ENCODE assay signal across 17 mouse cellular contexts in the genomic region with DNA sequence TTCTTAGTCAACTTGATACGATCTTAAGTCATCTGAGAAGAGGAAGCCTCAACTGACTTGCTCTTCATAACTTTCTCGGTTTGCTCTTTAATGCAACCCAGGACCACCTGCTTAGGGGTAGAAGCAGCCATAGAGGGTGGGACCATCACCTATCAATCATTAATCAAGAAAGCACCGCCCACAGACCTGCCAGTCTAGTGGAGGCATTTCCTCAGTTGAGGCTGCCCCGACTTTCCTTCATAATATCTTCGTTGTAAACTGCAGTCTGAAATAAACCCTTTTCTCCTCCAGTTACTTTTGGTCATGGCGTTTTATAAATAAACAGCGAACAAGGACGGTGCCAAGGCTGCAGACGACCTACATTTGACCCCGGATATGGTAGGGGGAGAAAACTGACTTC. TPM values are rescaled to one million over a fixed set of nuclear protein-coding genes. Genes with fewer than 3 reads are reported as not detected.
DNase-seq lines count a peak whose midpoint lies in the region; ATAC-seq and TF ChIP-seq lines count a peak whose summit lies in the region.
"Had no signal": no experiment of that assay in that cellular context is flagged by ENCODE, and none has a peak within 500 bp of the region (broad histone marks: within the 10 kb centered on the region; RNA-seq: fewer than 3 reads in every experiment).

No protein-coding gene starts in this region.

- WGBS in liver, adult 2 months, result 21% methylated on average over 10 of the region's 10 CpGs
- WGBS in intestine, embryonic 14.5 days, result 18% methylated on average over 10 of the region's 10 CpGs
- 76% methylated on average over 10 of the region's 10 CpGs for WGBS in midbrain, embryonic 16.5 days

- no peaks in the 10 kb centered on the region for H3K9me3 ChIP-seq in intestine, embryonic 14.5 days (ENCODE audit: control insufficient read depth, low read length)
- no peaks in the 10 kb centered on the region for H3K9me3 ChIP-seq in midbrain, embryonic 16.5 days (replicated peaks; ENCODE audit: control insufficient read depth, low read length, poor library complexity, severe bottlenecking)
- H3K9me3 ChIP-seq: limb, embryonic 15.5 days had no signal

- no peak for TF ChIP-seq CTCF in liver, adult 2 months (IDR thresholded peaks at IDR 0.05; ENCODE audit: low read depth, low read length)

- ATAC-seq in intestine, embryonic 14.5 days (replicated peaks; ENCODE audit: low FRiP score, low TSS enrichment, low read depth), result peak; percentile 64; the same call in 1 of the 2 replicates
- ATAC-seq in midbrain, embryonic 16.5 days, result no peak
- ATAC-seq: forebrain, postnatal 0 days had no signal

- H3K9ac ChIP-seq in liver, adult 2 months (ENCODE audit: low read depth, low read length), result peak overlapping the region; percentile 76
- H3K9ac ChIP-seq in intestine, embryonic 14.5 days (ENCODE audit: low read length), result no peak overlapping the region
- H3K9ac ChIP-seq in midbrain, embryonic 16.5 days (ENCODE audit: low read depth, low read length), result no peak overlapping the region
- H3K9ac ChIP-seq: forebrain, postnatal 0 days; limb, embryonic 15.5 days had no signal

- TF ChIP-seq POLR2A in liver, adult 2 months (IDR thresholded peaks at IDR 0.05; ENCODE audit: extremely low read depth, insufficient read depth, low read length), result no peak

- H3K27ac ChIP-seq in liver, adult 2 months (replicated peaks; ENCODE audit: insufficient read depth, low read depth, low read length), result peak overlapping the region; percentile 85
- H3K27ac ChIP-seq in intestine, embryonic 14.5 days (ENCODE audit: low read depth), result no peak overlapping the region
- no peak overlapping the region for H3K27ac ChIP-seq in midbrain, embryonic 16.5 days (ENCODE audit: low read length)
- H3K27ac ChIP-seq: limb, embryonic 15.5 days had no signal

- peak; percentile 57 for DNase-seq in liver, adult 2 months (ENCODE audit: extremely low read depth, low read depth, low spot score)
- no peak for DNase-seq in liver
- peak; percentile 50 for DNase-seq in intestine, embryonic 14.5 days (ENCODE audit: low spot score)
- peak; percentile 56 to 62 for DNase-seq in kidney, adult 8-10 months
- DNase-seq in kidney, postnatal 25 days, result peak; percentile 61 to 65
- no peak for DNase-seq in urinary bladder, postnatal 25 days (ENCODE audit: low spot score)
- DNase-seq in cerebellum, postnatal 10 days, result no peak
- DNase-seq: adrenal gland, postnatal 36 days; cerebellum, adult 8-10 months; forebrain, postnatal 0 days; lung, postnatal 36 days; right cerebral cortex, postnatal 25 days; thymus, postnatal 36 days had no signal

- H3K36me3 ChIP-seq in liver, adult 2 months (ENCODE audit: control insufficient read depth, insufficient read depth, low read length), result no peaks in the 10 kb centered on the region
- no peaks in the 10 kb centered on the region for H3K36me3 ChIP-seq in intestine, embryonic 14.5 days (ENCODE audit: control insufficient read depth, insufficient read depth, low read length)
- no peaks in the 10 kb centered on the region for H3K36me3 ChIP-seq in midbrain, embryonic 16.5 days (ENCODE audit: control insufficient read depth, insufficient read depth, low read length)
- H3K36me3 ChIP-seq: limb, embryonic 15.5 days had no signal

- H3K27me3 ChIP-seq in liver, adult 2 months (ENCODE audit: control insufficient read depth, insufficient read depth, low read length), result no peaks in the 10 kb centered on the region
- no peaks in the 10 kb centered on the region for H3K27me3 ChIP-seq in intestine, embryonic 14.5 days (replicated peaks; ENCODE audit: control insufficient read depth, insufficient read depth, low read length)
- H3K27me3 ChIP-seq in midbrain, embryonic 16.5 days (ENCODE audit: control insufficient read depth, insufficient read depth, low read depth, low read length), result no peaks in the 10 kb centered on the region
- H3K27me3 ChIP-seq: limb, embryonic 15.5 days had no signal

- H3K4me3 ChIP-seq in liver, adult 2 months (ENCODE audit: insufficient read depth, low read depth, low read length), result peak overlapping the region; percentile 61
- H3K4me3 ChIP-seq in intestine, embryonic 14.5 days (ENCODE audit: low read depth, low read length), result no peak overlapping the region
- H3K4me3 ChIP-seq in midbrain, embryonic 16.5 days (ENCODE audit: low read depth, low read length), result no peak overlapping the region
- H3K4me3 ChIP-seq: erythroblast, embryonic 14.5 days; limb, embryonic 15.5 days had no signal

- H3K79me2 ChIP-seq in liver, adult 2 months (ENCODE audit: control insufficient read depth, insufficient read depth, low read length), result no peaks in the 10 kb centered on the region

- H3K4me2 ChIP-seq in intestine, embryonic 14.5 days (ENCODE audit: low read length), result peak overlapping the region; percentile 28; the same call in 1 of the 2 replicates
- H3K4me2 ChIP-seq in midbrain, embryonic 16.5 days (ENCODE audit: low read length), result no peak overlapping the region
- H3K4me2 ChIP-seq: limb, embryonic 15.5 days; midbrain, embryonic 11.5 days had no signal

- peaks cover 3% of the 10 kb centered on the region; the same call in 1 of the 2 replicates for H3K4me1 ChIP-seq in liver, adult 2 months (ENCODE audit: control insufficient read depth, insufficient read depth, low read length)
- H3K4me1 ChIP-seq in intestine, embryonic 14.5 days (replicated peaks; ENCODE audit: control insufficient read depth, insufficient read depth, low read length), result peaks cover 8% of the 10 kb centered on the region; the same call in 1 of the 2 replicates
- no peaks in the 10 kb centered on the region; the same call in 1 of the 2 replicates for H3K4me1 ChIP-seq in midbrain, embryonic 16.5 days (ENCODE audit: control insufficient read depth, insufficient read depth, low read length)
- H3K4me1 ChIP-seq: limb, embryonic 15.5 days had no signal

RNA-seq across cellular contexts. Expression of gene P4ha1, which starts 46.0 kb away (rescaled TPM):
- total RNA-seq in liver, adult 2 months (2014; rRNA removed), result 6.4 and 9.1 TPM in 2 replicates
- polyA plus RNA-seq in liver, adult 2 months (2012; rRNA removed), result 3.0 and 4.7 TPM in 2 replicates
- 65.2 and 70.5 TPM in 2 replicates for polyA plus RNA-seq in intestine, embryonic 14.5 days (2014; fragmentation: Nextera tagmentation; extraction: Ambion mirVana)
- polyA plus RNA-seq in midbrain, embryonic 16.5 days (2015; fragmentation: Nextera tagmentation; extraction: Ambion mirVana), result 29.7 and 32.2 TPM in 2 replicates

RNA-seq across cellular contexts. Expression of gene Sowahc, which starts 55.4 kb away (rescaled TPM):
- 4.9 and 5.2 TPM in 2 replicates for total RNA-seq in liver, adult 2 months (2014; rRNA removed)
- 1.2 TPM in 2 replicates for polyA plus RNA-seq in liver, adult 2 months (2012; rRNA removed)
- 12.4 and 12.6 TPM in 2 replicates for polyA plus RNA-seq in intestine, embryonic 14.5 days (2014; fragmentation: Nextera tagmentation; extraction: Ambion mirVana)
- 22.1 and 23.8 TPM in 2 replicates for polyA plus RNA-seq in midbrain, embryonic 16.5 days (2015; fragmentation: Nextera tagmentation; extraction: Ambion mirVana)
- polyA plus RNA-seq: erythroblast, embryonic 14.5 days had no signal

RNA-seq across cellular contexts. Expression of gene Sept10, which starts 55.5 kb away (rescaled TPM):
- 16.0 and 18.7 TPM in 2 replicates for total RNA-seq in liver, adult 2 months (2014; rRNA removed)
- polyA plus RNA-seq in liver, adult 2 months (2012; rRNA removed), result 5.2 and 6.7 TPM in 2 replicates
- 43.1 and 51.0 TPM in 2 replicates for polyA plus RNA-seq in intestine, embryonic 14.5 days (2014; fragmentation: Nextera tagmentation; extraction: Ambion mirVana)
- 10.4 and 13.3 TPM in 2 replicates for polyA plus RNA-seq in midbrain, embryonic 16.5 days (2015; fragmentation: Nextera tagmentation; extraction: Ambion mirVana)
- polyA plus RNA-seq: erythroblast, embryonic 14.5 days had no signal

Comparison
In these comparisons a context has a peak if more than half of its experiments do, and no peak if none do; other contexts are left out.
1. DNase-seq: peak in liver, adult 2 months (single experiment), intestine, embryonic 14.5 days (single experiment), kidney, adult 8-10 months (2 of 2) and kidney, postnatal 25 days (2 of 2); none in liver (single experiment), urinary bladder, postnatal 25 days (single experiment) and cerebellum, postnatal 10 days (0 of 2).